Mouse (Mus musculus) kidney, embryonic 16.5 days (tissue): ENCODE measurements around the gene Adgrg5. TPM values are rescaled to one million over a fixed set of nuclear protein-coding genes. Genes with fewer than 3 reads are reported as not detected.

Experiments used
- ATAC-seq: fragments of 200-750 bp; cut with Nextera tagmentation; 2 replicates; pipeline ENCODE4 v1.8.0; 2017; ENCODE audit warnings: moderate TSS enrichment; ENCODE audit not compliant: low FRiP score, low TSS enrichment
- H3K27ac ChIP-seq: fragments of 300-500 bp; sonication (generic); 2 replicates; pipeline ENCODE4 v1.5.1; 2014; ENCODE audit warnings: low read length
- H3K27me3 ChIP-seq: fragments of 300-500 bp; sonication (generic); 2 replicates; pipeline ENCODE4 v1.6.1; 2014; ENCODE audit warnings: low read length, control low read depth, mixed read lengths; ENCODE audit not compliant: insufficient read depth
- H3K36me3 ChIP-seq: fragments of 300-500 bp; sonication (generic); 2 replicates; pipeline ENCODE4 v1.6.1; 2014; ENCODE audit warnings: low read length, control low read depth, mixed read lengths; ENCODE audit not compliant: insufficient read depth
- H3K4me1 ChIP-seq: fragments of 300-500 bp; sonication (generic); 2 replicates; pipeline ENCODE4 v1.6.1; 2014; ENCODE audit warnings: low read length, control low read depth, mixed read lengths; ENCODE audit not compliant: insufficient read depth
- H3K4me2 ChIP-seq: fragments of 300-500 bp; sonication (generic); replicated peaks from 2 replicates; pipeline ENCODE4 v1.6.1; 2014; ENCODE audit warnings: low read depth, low read length
- H3K4me3 ChIP-seq: fragments of 300-500 bp; sonication (generic); 2 replicates; pipeline ENCODE4 v1.5.1; 2014; ENCODE audit warnings: mild to moderate bottlenecking, low read length
- H3K9ac ChIP-seq: fragments of 300-500 bp; sonication (generic); replicated peaks from 2 replicates; pipeline ENCODE4 v1.6.1; 2014; ENCODE audit warnings: low read length
- H3K9me3 ChIP-seq: fragments of 300-500 bp; sonication (generic); 2 replicates; pipeline ENCODE4 v1.6.1; 2016; ENCODE audit warnings: low read length, control low read depth
- WGBS: fragments of 180-500 bp; shearing (Covaris S2); extraction: QIAGEN DNeasy Blood & Tissue Kit; methylation state at CpG from one replicate; pipeline ENCODE4 v1.1.7; 2014; 5-methylcytosine and 5-hydroxymethylcytosine counted together
- polyA plus RNA-seq: library from polyadenylated mRNA; unstranded; fragments of >200 nt; fragmentation: Nextera tagmentation; extraction: Ambion mirVana; gene quantifications from 2 replicates; pipeline ENCODE4 v1.2.1, GENCODE M21; 2015

Adgrg5 gene
- polyA plus RNA-seq, 1 experiment from 2014 or later: 0.05 TPM

DNA sequence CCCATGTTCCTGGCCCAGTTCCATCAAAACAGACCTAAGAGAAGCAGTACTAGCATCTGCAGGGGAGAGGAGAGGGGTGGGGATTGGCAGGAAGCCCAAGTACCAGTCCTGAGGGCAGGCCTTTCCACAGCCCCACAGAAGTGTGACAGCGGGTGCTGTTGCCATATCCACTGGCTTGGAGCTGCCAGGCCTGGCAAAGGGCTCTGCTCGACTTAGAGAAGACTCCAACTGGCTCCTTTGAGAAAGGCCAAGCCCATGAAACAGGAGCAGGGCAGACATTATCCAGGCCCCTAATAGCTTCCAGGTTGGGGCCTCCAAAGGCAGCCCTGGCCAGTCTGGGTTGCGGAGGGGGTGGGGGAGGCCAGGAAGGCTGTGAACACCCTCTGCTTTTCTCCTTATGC, 8.8 kb upstream of the Adgrg5 start:
- Histone ChIP-seq H3K9ac (peak overlapping the region; percentile 29; the same call in 1 of the 2 replicates), H3K27me3 (0 out of 2 replicates have a peak, but pooled peaks cover 6% of the 10 kb centered on the region), H3K9me3 (no peaks in the 10 kb centered on the region), H3K27ac (0 out of 2 replicates have a peak overlapping the region, but pooled peaks have one; percentile 15), H3K4me1 (peaks cover 36% of the 10 kb centered on the region), H3K4me2 (peak overlapping the region; percentile 6; the same call in 1 of the 2 replicates), H3K36me3 (peaks cover 4% of the 10 kb centered on the region; the same call in 1 of the 2 replicates), H3K4me3 (no peak overlapping the region)
- 48% methylated on average over 3 of the region's 3 CpGs for WGBS
- no peak for ATAC-seq

DNA sequence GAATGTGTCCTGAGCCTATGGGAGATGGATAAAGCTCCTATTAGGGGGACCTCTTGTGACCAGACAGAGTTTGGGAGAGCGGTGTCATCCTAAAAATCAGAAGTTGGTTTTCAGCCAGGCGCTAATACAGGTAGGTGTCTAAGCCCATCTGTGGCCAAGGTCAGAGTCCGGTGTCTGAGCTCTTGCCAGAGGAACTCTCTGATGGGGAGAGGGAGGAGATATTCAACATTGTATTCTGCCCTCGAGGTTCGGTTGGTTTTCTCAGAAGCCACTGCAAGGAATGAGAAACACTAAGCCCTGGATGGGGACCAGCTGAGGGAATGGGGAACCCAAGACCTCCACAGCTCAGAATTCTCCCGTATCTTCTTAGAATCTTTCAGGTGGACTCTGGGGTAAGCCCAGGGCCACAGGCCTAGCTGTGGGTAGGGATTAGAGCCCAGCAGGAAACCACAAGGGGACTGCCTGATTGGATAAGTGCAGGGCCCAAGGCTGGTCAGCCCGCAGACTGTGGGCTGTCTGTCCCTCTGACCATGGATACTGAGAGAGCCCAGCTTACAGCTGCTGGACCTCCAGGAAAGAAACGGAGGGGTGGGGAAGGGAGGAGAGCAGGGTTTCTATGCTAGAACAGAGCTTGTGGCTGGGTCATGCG, 7.1 kb upstream of the Adgrg5 start:
- 55% methylated on average over 9 of the region's 9 CpGs for WGBS
- H3K27ac ChIP-seq: peak overlapping the region; percentile 43; the same call in 1 of the 2 replicates
- peak overlapping the region; percentile 82 for H3K4me2 ChIP-seq

GRCm38 (mm10) chr8:94916960-94917324, 6.6 kb upstream of the Adgrg5 start:
- Histone ChIP-seq H3K9ac (peak overlapping the region; percentile 73), H3K9me3 (no peaks in the 10 kb centered on the region), H3K4me3 (peak overlapping the region; percentile 59), H3K36me3 (no peaks in the 10 kb centered on the region), H3K27me3 (0 out of 2 replicates have a peak, but pooled peaks cover 6% of the 10 kb centered on the region), H3K4me1 (peaks cover 36% of the 10 kb centered on the region), H3K27ac (peak overlapping the region; percentile 43), H3K4me2 (peak overlapping the region; percentile 82)
- peak; percentile 8; the same call in 1 of the 2 replicates for ATAC-seq
- 5% methylated on average over 10 of the region's 10 CpGs for WGBS

More for the DNA sequence above, 7.1 kb upstream of the Adgrg5 start:
- H3K36me3 ChIP-seq: peaks cover under 1% of the 10 kb centered on the region; the same call in 1 of the 2 replicates
- ATAC-seq: 0 out of 2 replicates have a peak, but pooled peaks have one; percentile 1
- no peaks in the 10 kb centered on the region for H3K9me3 ChIP-seq
- peak overlapping the region; percentile 73 for H3K9ac ChIP-seq
- peak overlapping the region; percentile 59 for H3K4me3 ChIP-seq
- H3K27me3 ChIP-seq: 0 out of 2 replicates have a peak, but pooled peaks cover 6% of the 10 kb centered on the region
- H3K4me1 ChIP-seq: peaks cover 36% of the 10 kb centered on the region

DNA sequence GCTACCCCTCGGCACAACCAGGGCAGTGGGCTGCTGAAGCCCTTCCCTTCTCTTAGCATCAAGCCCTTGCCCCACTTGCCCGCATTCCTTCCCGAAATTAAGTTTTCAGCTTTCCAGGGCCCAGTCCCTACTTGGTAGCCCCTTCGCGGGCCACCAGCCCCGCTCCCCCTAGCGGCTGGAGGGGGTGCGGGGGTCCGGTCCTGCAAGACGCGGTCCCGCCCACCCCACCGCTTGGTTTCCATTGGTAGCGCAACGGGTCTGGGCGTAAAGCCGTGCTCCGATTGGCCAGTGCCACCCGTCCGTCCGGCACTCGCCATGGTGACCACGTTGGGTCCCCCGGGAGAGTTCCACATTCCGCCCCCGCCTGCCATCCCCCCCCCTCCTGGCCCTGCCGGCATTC, 6.1 kb upstream of the Adgrg5 start:
- H3K4me2 ChIP-seq: peak overlapping the region; percentile 82
- H3K36me3 ChIP-seq: no peaks in the 10 kb centered on the region
- peaks cover 36% of the 10 kb centered on the region for H3K4me1 ChIP-seq
- no peaks in the 10 kb centered on the region for H3K9me3 ChIP-seq
- ATAC-seq: peak; percentile 96
- peak overlapping the region; percentile 59 for H3K4me3 ChIP-seq
- 0 out of 2 replicates have a peak, but pooled peaks cover 6% of the 10 kb centered on the region for H3K27me3 ChIP-seq
- under 1% methylated on average over 24 of the region's 27 CpGs for WGBS
- peak overlapping the region; percentile 73 for H3K9ac ChIP-seq
- peak overlapping the region; percentile 43 for H3K27ac ChIP-seq

DNA sequence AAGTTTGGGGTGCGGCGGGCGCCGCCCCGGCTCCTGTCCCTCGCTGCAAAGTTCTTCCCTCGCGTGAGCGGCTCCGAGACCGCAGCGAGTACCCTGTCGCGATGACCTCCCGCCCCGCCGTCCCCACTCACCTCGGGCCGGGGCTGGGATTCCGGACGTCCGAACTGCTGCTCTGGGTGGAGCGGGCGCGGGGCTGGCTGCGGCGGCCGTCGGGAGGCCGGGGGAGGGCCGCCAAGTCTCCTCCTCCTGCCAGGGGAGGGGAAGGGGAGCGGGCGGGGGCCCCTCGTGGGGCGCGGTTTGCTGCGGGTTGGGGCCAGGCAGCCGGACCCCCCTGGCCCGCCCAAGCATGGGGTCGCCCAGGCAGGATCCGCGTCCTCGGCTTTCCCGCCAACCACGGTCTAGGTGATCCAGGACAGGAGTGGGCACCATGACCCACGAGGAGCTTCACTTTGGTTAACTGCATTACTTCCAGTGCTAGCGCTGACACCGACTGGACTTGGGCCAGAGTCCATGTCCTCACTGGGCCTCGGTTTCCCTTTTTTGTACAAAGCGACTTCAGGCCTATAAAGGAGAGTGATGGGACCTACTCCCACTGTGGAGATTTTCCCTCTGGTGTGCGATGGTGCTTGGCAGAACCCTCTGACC, 5.5 kb upstream of the Adgrg5 start, which contains the start of gene Ccdc102a:
Ccdc102a (minus strand) TSS at position 248 of the 645 bp plus-strand sequence.
- peak within 1 kb of the TSS; percentile 82 for H3K4me2 ChIP-seq
- peak; percentile 66 for ATAC-seq
- no peaks in the 10 kb centered on the region for H3K36me3 ChIP-seq
- 0 out of 2 replicates have a peak, but pooled peaks cover 3% of the 10 kb centered on the region for H3K27me3 ChIP-seq
- H3K9ac ChIP-seq: peak within 1 kb of the TSS; percentile 73
- H3K27ac ChIP-seq: peak within 1 kb of the TSS; percentile 43
- peaks cover 36% of the 10 kb centered on the region for H3K4me1 ChIP-seq
- 1% methylated on average over 48 of the region's 51 CpGs for WGBS
- H3K9me3 ChIP-seq: no peaks in the 10 kb centered on the region
- peak within 1 kb of the TSS; percentile 59 for H3K4me3 ChIP-seq

GRCm38 (mm10) chr8:94919256-94919655, 4.2 kb upstream of the Adgrg5 start:
- no peak for ATAC-seq
- H3K4me1 ChIP-seq: peaks cover 26% of the 10 kb centered on the region

DNA sequence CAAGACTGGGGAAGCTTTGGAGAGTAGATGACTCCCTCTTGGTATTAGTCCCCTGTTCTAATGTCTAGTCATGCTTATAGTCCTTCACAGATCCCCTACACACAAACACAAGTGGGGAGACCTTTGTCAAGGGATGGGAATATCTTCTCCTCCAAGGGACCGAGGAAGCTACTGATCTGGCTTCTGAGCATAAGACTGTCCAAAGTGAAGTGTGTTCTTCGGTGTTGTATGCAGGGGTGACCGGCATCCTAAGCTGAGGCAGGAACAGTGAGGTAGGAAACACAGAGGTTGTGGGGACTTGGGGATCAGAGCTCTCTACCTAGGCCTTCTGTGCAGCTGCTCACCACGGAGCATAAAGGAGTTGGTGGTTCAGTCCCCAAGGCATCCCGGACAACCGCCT, 1.3 kb upstream of the Adgrg5 start:
- H3K4me2 ChIP-seq: no peak overlapping the region
- WGBS: 58% methylated on average over 6 of the region's 6 CpGs
- ATAC-seq: no peak
- no peaks in the 10 kb centered on the region for H3K9me3 ChIP-seq
- no peaks in the 10 kb centered on the region for H3K36me3 ChIP-seq
- H3K27ac ChIP-seq: no peak overlapping the region
- no peaks in the 10 kb centered on the region for H3K4me1 ChIP-seq
- H3K4me3 ChIP-seq: no peak overlapping the region
- H3K27me3 ChIP-seq: no peaks in the 10 kb centered on the region
- H3K9ac ChIP-seq: no peak overlapping the region

More at GRCm38 (mm10) chr8:94919256-94919655, 4.2 kb upstream of the Adgrg5 start:
- no peaks in the 10 kb centered on the region for H3K27me3 ChIP-seq
- H3K9me3 ChIP-seq: no peaks in the 10 kb centered on the region
- no peak overlapping the region for H3K4me2 ChIP-seq
- no peak overlapping the region for H3K27ac ChIP-seq
- no peaks in the 10 kb centered on the region for H3K36me3 ChIP-seq
- no peak overlapping the region for H3K9ac ChIP-seq
- H3K4me3 ChIP-seq: no peak overlapping the region

- Histone ChIP-seq H3K36me3 (no peaks in the 10 kb centered on the region), H3K4me3 (no peak overlapping the region), H3K9ac (no peak overlapping the region; the same call in 1 of the 2 replicates), H3K27ac (no peak overlapping the region), H3K9me3 (no peaks in the 10 kb centered on the region), H3K4me2 (no peak overlapping the region), H3K27me3 (no peaks in the 10 kb centered on the region), H3K4me1 (no peaks in the 10 kb centered on the region)
- ATAC-seq: no peak
- WGBS: 30% methylated on average over 8 of the region's 8 CpGs
These were observed 892 bp upstream of the Adgrg5 start for GRCm38 (mm10) chr8:94922602-94923001.

DNA sequence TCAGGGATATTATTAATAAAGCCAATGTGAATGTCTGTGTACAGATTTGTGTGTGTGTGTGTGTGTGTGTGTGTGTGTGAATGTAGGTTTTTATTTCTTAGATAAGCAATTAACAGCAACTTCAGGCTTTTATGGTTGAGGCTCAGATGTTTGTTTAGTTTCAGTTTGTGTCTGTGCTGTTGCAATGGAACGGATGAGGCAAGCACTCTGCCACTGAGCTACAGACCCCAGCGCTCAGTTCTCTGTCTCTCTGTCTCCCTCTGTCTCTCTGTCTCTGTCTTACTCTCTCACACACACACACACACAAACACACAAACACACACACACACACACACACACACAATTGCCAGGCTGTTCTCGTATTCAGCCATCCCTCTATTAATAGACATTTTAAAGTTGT, 4.7 kb downstream of the Adgrg5 start:
- Histone ChIP-seq H3K9me3 (no peaks in the 10 kb centered on the region), H3K27ac (no peak overlapping the region), H3K27me3 (no peaks in the 10 kb centered on the region), H3K4me1 (no peaks in the 10 kb centered on the region), H3K4me2 (no peak overlapping the region), H3K36me3 (no peaks in the 10 kb centered on the region), H3K4me3 (no peak overlapping the region), H3K9ac (no peak overlapping the region)
- no peak for ATAC-seq
- WGBS: 78% methylated on average over 3 of the region's 3 CpGs

DNA sequence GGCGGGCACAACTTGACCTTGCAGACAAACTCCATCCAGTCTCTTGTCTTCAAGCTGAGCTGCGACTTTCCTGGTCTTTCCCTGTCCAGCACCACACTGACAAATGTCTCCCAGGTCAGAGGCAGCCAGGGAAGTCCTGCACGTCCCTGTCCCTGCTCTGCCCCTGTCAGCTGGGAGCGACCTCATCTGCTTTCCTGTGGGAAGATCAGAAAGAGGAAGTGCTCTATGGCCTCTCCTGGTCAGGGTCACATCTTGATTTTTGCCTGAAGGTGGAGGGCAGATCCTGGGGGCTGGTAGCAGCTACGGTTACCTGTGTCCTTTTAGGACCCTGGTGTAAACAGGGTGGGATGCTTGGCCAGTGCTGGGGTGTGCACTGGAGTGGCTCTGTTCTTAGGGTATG, 10.4 kb downstream of the Adgrg5 start:
- Histone ChIP-seq H3K9ac (no peak overlapping the region), H3K36me3 (no peaks in the 10 kb centered on the region), H3K27ac (no peak overlapping the region), H3K4me1 (no peaks in the 10 kb centered on the region), H3K9me3 (no peaks in the 10 kb centered on the region), H3K27me3 (no peaks in the 10 kb centered on the region), H3K4me2 (no peak overlapping the region), H3K4me3 (no peak overlapping the region)
- ATAC-seq: no peak
- WGBS: 37% methylated on average over 5 of the region's 5 CpGs
